Mouse (Mus musculus) adrenal gland, adult 8-10 months (tissue): ENCODE measurements around the gene Hoxd9. TPM values are rescaled to one million over a fixed set of nuclear protein-coding genes. Genes with fewer than 3 reads are reported as not detected.

ENCODE experiments used
- DNase-seq: peaks from one replicate; pipeline ENCODE4 v3.0.0; 2022
- total RNA-seq, 4 experiments: library from RNA; stranded (reverse); gene quantifications; 2 replicates each; pipeline ENCODE4 v1.2.4; 2022

The Hoxd9 gene
- total RNA-seq, 4 experiments from 2014 or later, result 6.5 to 9.2 (median 7.0) TPM

- DNase-seq, result no peak
Observed at GRCm38 (mm10) chr2:74684106-74684505, 13.4 kb upstream of the Hoxd9 start.

DNA sequence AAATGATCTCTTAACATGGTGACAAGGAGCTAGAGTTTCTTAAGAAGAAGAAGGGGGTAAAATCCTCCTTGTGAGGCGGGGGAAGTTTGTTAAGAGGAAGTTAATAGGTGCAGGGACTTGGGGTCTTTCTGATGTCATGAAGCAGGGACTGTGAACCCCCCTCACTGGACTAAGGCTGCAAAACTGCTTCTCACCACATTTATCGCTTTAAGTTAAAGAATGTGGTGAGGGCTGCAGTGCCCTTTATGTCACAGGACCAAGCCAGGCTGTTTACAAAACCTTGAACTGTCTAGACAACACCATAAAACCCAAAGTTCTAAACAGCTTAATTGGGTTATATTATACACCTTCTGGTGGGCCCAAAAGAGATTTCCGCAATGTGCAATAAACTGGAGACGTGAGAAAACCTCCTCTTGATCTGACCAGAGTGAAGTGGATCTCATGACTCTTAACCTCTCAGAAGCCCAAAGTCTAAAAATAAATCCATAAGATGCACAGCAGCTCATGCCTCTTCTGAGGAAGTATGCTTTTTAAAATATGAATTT, 12.4 kb upstream of the Hoxd9 start:
- no peak for DNase-seq

GRCm38 (mm10) chr2:74686301-74686987, 11.1 kb upstream of the Hoxd9 start:
- DNase-seq, result no peak

DNA sequence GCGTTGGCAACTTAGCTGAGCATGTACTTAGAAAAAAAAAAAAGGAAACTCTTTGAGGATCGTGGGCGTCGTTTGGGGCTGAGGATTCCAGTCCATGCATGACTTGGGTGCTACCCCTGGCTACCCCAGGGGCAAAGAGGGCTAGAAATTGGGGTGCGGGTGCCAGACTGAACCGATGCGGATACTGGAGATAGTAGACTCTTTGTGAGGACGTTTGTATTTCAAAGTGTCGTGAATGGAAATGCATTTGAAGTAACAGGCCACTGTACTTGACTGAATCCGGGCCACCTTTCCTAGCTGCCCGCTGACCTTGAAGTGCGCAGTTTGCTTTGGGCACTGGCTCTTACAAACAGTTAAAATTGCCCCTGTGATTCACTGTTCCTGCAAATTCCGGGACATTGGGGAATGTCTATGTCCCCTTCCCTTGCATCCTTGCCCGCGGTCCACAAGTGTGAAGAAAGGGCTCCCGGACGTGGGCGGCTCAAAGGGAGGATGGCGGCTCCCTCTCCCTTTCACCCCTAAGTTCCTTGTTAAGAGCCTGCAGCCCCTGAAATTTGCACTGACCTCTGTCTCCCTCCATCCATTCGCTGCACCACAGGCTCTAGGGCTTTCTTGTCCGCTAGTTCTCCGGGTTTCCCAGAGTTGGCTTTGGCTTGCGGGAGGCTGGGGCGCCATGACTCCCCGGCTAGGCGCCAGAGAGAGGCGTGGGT, 10.4 kb upstream of the Hoxd9 start:
- DNase-seq, result no peak

DNA sequence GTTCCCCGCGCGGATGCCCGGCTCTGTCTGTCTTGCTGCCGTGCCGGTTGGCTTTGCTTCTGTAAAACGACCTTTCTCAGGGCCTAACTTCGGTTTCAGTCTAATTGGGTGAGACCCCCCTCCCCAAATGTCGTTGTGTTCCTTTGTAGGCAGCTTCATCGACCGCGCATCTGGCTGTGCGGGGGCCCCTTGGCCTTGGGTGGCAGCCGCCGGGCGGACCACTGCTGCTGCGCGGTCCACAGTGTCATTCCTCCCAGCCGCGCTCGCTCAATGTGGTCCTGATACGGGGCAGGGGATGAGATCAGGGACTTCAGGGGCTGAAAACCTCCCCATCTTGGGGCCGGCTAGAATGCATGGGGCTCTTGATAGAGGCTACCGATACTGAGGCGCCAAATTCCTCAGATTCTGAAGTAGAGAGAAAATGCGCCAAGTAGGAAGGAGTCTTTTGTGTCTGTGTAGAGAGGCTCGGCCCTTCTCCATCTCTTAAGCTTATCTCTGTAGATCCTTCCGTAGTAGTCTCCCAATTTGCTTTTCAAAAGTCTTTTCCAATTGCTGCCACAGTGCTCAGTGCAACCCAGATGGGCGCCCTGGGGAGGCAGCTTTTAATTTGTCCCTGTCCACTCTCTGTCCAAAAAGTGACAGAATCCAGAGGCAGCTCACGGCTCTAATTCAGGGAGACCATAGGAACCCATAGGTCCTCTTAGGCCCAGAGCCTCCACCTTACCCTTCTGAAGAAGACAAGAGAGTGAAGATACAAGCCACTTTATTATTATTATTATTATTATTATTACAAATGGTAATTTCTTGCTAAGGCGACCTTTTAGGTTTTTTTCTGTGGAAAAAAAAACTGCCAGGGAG, 9.6 kb upstream of the Hoxd9 start:
- DNase-seq, result no peak

GRCm38 (mm10) chr2:74688795-74689573, 8.5 kb upstream of the Hoxd9 start:
- DNase-seq, result no peak

DNA sequence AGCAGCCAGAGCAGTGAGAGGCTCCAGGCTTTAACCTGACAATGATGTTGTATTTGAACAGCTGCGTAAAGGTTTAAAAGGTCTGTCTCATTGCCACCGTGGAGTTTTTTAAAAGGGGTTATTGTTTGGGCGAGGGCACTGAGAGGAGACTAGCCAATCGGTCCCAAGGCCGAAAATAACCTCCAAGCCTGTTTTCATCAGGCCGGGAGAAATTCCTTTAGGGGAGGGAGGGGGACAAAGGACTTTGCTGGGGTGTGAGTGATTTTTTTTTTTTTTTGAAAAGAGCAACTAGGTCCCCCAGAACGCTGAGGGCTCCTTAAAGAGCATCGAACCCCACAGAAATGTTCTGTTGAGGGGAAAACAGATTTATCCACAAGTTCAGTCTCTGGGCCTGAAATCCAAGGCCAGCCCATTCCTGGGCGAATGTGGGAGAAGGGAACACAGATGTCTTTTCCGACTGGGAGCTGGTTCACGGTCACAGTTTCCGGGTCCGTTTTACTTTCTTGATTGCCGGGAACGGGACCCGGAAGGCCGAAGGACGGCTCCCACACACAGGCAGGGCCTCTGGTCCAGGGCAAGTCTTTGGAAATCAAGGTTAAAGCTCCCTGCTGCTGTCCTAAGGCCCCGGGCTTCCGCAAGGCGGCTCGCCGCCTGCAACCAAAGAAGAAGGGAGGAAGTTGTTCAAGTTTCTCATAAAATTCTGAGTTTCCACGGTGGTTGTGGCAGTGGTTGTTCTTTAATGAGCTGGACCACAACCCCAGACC, 7.8 kb upstream of the Hoxd9 start:
- no peak for DNase-seq

- DNase-seq, result no peak
Observed at GRCm38 (mm10) chr2:74690338-74690716, 7.2 kb upstream of the Hoxd9 start.

GRCm38 (mm10) chr2:74691022-74691951, 6.2 kb upstream of the Hoxd9 start, which contains the start of gene Hoxd10:
Gene Hoxd10 (plus strand): TSS chr2:74691924.
- DNase-seq, result peak; percentile 55

GRCm38 (mm10) chr2:74691995-74692807, 5.3 kb upstream of the Hoxd9 start:
- DNase-seq, result no peak

DNA sequence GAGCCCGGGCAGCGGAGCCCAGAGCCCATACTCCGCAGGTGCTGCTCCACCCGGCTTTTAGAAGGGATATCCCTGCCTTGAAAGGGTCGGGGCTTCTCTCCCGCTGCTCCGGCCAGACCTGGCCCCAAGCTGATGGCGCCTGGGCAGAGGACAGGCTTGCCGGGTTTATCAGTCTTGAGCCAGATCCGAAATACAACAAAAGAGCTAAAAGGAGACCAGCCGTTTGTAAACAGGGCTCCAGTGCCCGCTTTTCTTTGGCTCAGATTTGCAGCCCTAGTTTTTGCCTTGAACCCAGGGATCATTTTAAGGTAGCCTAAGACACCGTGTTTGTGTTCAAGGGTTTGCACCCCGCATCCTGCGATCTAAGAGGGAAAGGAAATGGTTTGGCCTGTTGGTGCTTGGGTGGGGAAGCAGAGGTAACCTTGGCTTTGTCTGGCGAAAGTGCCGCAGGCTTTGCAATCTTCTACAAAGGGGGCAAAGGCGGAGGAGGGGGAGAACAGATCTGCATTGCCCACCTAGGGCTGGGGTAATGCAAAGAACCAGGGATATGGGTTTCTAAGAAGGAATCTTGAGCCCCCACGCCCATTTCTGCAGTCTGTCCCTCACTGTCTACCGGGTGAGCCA, 4.6 kb upstream of the Hoxd9 start:
- DNase-seq, result no peak

DNA sequence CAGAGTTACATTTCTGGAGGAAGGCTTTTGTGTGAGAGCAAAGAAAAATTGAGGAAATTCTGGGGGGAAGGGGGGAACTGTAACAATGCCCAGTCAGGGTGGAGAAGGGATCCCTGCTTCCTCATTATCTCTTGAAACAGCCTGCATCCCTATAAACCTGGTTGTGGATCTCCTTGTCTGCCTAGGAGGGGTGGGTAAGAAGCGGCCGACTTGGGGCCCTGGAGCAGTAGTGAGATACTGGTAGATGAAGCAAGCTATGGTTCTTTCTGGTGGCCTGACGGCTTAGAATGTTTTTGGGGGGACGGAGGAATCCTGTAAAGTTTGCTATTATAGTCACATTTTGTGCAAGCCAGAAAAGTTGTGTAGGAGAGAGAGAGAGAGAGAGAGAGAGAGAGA, 4.1 kb upstream of the Hoxd9 start:
- no peak for DNase-seq

- DNase-seq, result no peak
Observed at GRCm38 (mm10) chr2:74694066-74694465, 3.5 kb upstream of the Hoxd9 start.

GRCm38 (mm10) chr2:74695383-74695782, 2.1 kb upstream of the Hoxd9 start:
- DNase-seq, result no peak

GRCm38 (mm10) chr2:74695813-74696430, 1.6 kb upstream of the Hoxd9 start:
- DNase-seq, result no peak

- no peak for DNase-seq
Observed at GRCm38 (mm10) chr2:74696442-74697335, 838 bp upstream of the Hoxd9 start.
